Mouse (Mus musculus) thymus, postnatal 4 days (tissue): ENCODE measurements around the gene Ift81.

ENCODE experiments used
- DNase-seq: peaks from one replicate; pipeline ENCODE4 v3.0.0; 2021

The Ift81 gene

GRCm38 (mm10) chr5:122541871-122542270, 72.4 kb downstream of the Ift81 start:
- no peak for DNase-seq

DNA sequence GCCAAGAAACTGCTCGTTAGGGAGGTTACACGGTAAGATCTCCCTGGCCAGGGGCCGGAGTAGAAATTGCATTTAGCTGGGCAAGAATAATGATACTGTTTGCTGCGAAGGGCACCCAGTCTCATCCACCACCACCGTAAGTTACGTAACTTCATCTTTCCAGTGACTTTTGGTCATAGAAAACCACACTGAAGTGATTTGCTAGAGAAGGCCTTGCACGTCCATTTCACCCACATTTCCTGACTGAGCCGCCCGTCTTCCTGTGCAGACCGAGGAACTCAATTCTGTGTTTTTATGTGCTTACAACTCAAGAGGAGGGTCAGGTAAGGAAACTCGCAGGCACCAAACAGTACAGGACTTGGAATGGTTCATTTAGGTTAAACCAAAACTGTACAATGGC, 76.2 kb downstream of the Ift81 start:
- no peak for DNase-seq

- DNase-seq, result no peak
These were observed 76.7 kb downstream of the Ift81 start for GRCm38 (mm10) chr5:122537654-122538053.

DNA sequence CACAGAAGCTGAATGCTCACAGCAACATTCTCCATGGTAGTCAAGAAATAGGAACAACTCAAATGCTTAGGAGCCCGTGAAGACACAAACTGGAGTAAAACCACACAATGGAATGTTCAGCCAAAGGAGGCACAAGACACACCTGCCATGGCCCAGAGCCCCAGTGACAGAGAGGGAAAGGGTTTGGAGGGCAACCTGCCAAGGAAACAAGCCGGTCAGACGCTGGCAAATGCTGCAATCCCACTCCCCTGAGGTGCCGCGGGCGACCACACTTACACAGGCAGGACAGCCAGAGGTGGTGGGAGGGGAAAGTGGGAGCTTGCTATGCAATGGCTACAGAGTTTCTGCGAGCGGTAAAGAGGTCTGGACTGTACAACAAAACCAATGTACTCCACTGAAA, 80.4 kb downstream of the Ift81 start:
- no peak for DNase-seq

- DNase-seq, result no peak
These were observed 84.3 kb downstream of the Ift81 start for GRCm38 (mm10) chr5:122529913-122530604.

GRCm38 (mm10) chr5:122529316-122529715, 85.0 kb downstream of the Ift81 start:
- DNase-seq, result no peak

GRCm38 (mm10) chr5:122528591-122528990, 85.7 kb downstream of the Ift81 start:
- DNase-seq, result no peak

GRCm38 (mm10) chr5:122527761-122528160, 86.6 kb downstream of the Ift81 start:
- no peak for DNase-seq

DNA sequence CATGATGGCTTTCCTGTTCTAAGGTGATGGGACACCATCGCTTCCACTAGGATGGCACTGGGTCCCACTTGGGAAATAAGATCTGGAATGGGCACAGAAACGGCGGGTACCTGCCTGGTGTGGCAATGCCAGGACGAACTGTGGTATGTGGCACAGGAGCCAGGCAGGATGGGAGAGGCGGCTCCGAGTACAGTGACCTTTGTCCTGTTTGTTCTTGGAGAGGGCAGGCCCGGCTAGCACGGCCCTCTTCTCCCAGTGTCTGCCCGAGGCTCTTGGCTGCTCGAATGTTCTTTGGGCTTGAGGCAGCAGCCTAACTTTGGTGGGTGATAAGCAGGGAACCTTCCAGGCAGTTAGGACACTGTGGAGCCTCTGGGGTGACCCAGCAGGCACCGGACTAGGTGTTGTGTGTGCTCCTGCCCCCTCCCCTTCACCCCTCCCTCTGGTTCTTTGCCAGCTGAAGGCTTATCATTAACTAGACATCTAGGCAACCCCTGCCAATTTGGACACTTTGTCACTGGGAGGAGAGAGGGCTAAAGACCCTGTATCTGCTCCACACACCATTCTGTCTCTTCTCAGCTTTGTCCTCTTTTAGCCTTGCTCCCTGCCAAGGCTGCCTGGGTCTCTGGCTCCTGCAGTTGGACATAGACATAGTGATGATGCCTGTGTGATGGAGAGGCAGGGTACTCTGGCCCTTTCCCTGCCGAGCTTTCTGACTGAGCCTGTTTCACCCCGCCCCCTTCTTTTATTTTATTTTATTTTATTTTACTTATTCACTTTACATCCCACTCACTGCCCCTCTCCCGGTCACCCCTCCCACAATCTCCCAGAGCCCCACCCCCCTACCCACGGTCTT, 87.2 kb downstream of the Ift81 start:
- DNase-seq, result no peak

GRCm38 (mm10) chr5:122526405-122526804, 87.9 kb downstream of the Ift81 start:
- DNase-seq, result no peak

DNA sequence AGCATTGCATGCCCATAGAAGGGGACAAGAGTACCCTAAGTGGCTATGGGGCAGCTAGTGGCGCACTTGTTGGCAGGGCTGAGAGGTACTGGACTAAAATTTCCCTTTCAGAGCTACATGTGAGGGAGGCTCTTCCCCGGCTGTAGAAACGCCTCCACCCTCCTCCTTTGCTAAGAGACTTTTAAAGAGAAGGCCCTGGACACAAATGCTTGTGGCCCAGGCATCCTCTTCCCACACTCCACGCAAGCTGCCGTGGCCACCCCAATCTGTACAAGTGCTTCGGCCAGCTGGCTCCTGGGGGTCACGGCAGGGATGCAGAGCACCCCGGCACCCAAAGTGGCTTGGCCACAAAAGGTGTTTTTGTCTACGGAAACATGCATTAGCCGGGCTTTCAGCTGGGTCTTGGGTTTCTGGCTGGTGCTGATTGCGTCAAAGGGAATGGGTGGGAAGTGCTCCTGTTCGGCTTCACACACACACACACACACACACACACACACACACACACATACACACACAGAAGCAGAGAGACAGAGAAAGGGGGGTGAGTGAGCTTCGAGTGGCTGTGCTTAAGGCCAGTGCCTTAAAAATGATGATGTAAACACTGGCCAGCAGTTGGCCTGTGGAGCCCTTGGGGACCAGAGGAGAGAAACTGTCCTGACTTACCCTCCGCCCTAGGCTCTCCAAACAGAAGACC, 88.9 kb downstream of the Ift81 start:
- no peak for DNase-seq

- DNase-seq, result no peak
These were observed 89.5 kb downstream of the Ift81 start for GRCm38 (mm10) chr5:122524854-122525237.

- no peak for DNase-seq
These were observed 90.1 kb downstream of the Ift81 start for GRCm38 (mm10) chr5:122524244-122524643.

- no peak for DNase-seq
These were observed 93.2 kb downstream of the Ift81 start for GRCm38 (mm10) chr5:122521130-122521473.

DNA sequence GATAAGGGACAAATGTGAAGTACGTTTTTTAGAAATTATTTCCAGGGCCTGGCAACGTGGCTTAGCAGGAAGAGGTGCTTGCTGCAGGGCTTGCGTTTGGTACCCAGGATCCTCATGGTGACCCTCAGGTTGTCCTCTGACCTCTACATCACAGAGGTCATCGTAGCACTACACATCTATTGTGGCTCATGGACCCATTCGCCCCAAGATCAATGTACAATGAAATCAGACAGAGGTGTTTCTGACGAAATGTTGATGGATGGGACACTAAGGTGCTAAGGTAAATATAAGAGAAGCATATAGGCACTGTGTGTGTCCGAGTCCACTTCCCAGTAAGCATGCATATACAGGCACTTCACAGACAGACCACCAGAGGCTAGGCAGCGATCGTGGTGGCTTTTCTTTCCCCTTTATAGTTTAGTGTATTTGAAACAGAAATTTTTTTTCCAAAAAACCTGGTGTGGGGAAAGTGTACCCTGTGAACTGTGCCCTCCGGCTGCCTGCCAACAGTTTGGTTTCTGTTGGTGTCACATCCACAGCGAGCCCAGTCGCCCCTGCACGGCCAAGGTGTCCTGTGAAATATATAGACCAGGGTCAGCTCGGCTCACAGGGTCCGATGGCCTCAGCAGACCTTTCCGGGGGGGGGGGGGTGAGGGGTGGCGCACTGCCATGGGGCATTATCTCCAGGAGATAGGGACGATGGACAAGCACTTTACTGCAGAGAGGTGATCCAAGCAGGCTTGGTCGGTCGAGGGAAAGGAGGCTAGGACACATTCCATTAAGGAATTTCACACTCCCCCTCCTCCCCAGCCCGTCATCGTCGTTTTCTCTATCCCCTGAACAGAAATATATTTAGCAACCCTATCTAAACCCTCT, 93.8 kb downstream of the Ift81 start:
- DNase-seq, result no peak

DNA sequence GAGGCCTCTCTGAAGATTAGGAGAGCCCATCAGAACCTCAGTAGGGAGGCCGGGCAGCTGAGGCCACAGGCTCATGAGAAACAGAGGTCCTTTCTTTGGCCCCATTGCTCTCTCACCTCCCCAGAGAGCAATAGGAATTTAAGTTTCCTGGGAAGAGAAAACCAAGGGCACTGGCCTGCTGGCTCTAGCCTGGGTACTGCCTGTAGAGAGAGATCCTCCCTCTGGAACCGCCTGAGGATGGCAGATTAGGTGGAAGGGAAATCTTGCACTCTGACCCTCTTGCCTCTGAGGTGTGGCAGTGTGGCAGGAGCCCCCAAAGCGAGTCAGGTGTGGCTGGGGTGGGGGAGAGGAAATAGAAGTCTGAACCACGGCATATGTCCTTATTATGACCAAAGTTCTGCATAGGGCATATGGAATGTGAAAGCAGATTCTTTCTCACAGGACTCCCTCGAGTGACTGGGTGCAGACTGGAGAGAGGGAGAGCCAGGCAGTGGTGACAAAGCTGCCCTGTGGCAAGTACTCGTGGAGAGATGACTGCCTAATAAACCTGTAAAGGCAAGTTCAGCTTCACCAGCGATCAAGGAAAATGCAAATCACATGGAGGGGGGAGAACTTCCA, 95.2 kb downstream of the Ift81 start:
- no peak for DNase-seq

DNA sequence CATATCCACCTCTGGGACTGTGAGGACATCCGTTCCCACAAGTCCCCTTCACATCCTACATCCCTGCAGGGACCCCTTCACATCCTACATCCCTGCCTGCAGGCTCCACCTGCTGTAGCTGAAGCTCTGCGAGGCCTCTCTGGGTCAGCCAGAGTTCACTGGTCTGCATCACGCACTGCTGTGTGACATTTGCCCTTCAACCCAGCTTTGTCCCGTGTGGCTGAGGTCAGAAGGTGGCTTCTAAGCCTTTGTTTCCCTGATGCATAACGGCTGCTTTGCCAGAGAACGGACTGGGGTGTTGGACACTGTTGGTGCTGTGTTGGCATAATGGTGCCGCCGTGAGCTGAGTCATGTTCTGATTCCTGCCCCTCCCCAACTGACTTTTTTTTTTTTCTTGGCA, 96.1 kb downstream of the Ift81 start:
- DNase-seq, result no peak

- no peak for DNase-seq
These were observed 97.4 kb downstream of the Ift81 start for GRCm38 (mm10) chr5:122516901-122517300.

DNA sequence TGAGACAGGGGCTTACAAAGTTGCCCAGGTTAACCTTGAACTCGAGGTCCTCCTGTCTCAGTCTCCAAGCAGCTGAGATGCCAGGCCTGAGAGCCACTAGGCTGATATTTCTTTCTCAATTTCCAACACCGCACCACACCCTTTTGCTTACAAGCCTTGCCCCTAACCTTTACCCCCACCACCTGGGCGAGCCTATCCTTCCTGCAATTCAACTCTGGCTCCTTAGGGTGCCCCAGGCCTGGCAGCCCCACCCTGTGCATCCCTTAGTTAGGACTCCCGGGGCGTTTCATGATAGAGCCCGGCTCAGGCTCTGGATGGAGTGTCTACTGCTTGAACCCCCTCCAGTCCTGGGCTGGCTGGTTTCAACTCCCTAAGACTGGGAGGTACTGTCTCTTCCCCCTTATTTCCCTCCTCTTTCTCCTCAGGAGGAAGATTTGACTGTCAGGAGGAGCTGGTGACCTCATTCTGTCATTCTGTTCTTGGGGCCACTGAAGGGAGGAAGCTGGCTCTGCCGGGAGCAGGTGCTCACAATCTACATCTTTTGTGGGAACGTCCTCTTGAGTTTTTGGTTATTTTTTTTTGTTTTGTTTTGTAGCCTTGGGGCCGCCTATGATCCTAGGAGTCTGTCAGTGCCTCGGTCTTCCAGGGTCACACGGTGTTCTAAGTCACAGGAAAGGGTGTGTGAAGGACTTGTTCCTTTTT, 98.1 kb downstream of the Ift81 start:
- peak; percentile 38 for DNase-seq

GRCm38 (mm10) chr5:122514127-122514521, 100.2 kb downstream of the Ift81 start:
- DNase-seq, result no peak

- no peak for DNase-seq
These were observed 100.7 kb downstream of the Ift81 start for GRCm38 (mm10) chr5:122513421-122514126.
